Mouse (Mus musculus): Measurements from ENCODE around the gene H2-Eb1.

- no peak for TF ChIP-seq CTCF (IDR thresholded peaks at IDR 0.05)
- no peak for TF ChIP-seq POLR2A (IDR thresholded peaks at IDR 0.05; ENCODE audit: insufficient read depth, low read depth, low read length)
These were observed 18.0 kb upstream of the H2-Eb1 start, which contains the start of gene H2-Aa for GRCm38 (mm10) chr17:34287648-34288047.

Data from heart, adult 2 months (tissue).